Mouse (Mus musculus): ENCODE measurements around the gene Trip12. TPM values are rescaled to one million over a fixed set of nuclear protein-coding genes. Genes with fewer than 3 reads are reported as not detected.

Trip12 gene
- polyA plus RNA-seq, 1 experiment from 2014 or later = 159 TPM

DNA sequence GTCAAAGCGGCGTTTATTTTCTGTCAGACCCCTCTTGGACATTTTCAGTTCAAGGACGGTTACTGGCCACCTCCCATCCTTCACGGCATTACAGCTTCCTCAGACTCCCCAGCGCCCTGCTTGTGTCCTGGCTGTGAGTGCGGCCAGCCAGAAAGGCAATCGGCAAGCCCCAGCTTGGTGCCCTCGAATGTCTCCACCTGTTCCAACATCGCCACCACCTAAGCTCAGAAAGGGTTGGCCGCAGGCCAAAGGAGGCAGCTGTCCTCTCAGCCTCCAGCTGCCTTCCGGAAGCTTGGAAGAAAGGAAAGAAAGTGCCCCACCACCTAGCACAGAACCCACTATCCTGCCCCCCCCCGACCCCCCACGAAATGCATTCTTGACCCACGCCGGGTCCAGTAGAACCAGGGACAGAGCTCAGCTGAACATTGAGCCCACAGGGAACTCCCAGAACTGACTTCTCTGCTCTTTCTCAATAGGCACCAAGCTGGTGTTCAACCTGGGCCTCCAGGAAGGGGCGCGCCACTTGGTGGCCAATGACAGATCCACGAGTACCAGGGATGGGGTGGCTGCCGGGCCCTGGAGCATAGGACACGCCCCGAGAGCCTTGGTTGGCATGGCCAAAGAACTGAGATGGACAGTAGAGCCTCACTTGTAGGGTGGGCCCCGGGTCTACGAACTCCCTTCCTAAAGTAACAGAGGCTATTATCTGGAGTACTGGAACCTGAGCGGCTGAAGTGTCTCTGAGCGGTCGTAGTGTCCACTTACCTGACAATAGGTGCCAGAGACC, 145.4 kb downstream of the Trip12 start:
- CTCF ChIA-PET = no interaction called here
- POLR2A ChIA-PET = no interaction called here
- no peak for DNase-seq (ENCODE audit: low read depth, low spot score)
- in situ Hi-C loops (cut with MboI; ENCODE audit: low pct_unique_long_range_greater_than_20kb) = no loop called here
- H3K27me3 ChIP-seq = peaks cover 53% of the 10 kb centered on the region
- no peak for TF ChIP-seq CTCF (IDR thresholded peaks at IDR 0.05)
- no peak for ATAC-seq

GRCm38 (mm10) chr1:84677910-84678309, 162.4 kb downstream of the Trip12 start:
- DNase-seq (ENCODE audit: low read depth, low spot score) = no peak
- no peak for TF ChIP-seq CTCF (IDR thresholded peaks at IDR 0.05)
- ChIA-PET POLR2A (interaction anchor here (0.6 kb wide), 1 partner anchor 182 kb away, joined by 3 read pairs; no protein-coding TSS in a partner anchor), CTCF (no interaction called here)
- H3K27me3 ChIP-seq = peaks cover 18% of the 10 kb centered on the region
- in situ Hi-C loops (cut with MboI; ENCODE audit: low pct_unique_long_range_greater_than_20kb) = no loop called here
- ATAC-seq = no peak

Other genes starting within 250 kb of the Trip12 start
- not detected for gene Dner, start 144.3 kb downstream of the Trip12 start, polyA plus RNA-seq (2021)
- gene Fbxo36, start 675 bp downstream of the Trip12 start, polyA plus RNA-seq (2021) = 4.1 TPM
- gene Slc16a14, start 94.6 kb upstream of the Trip12 start, polyA plus RNA-seq (2021) = not detected